Mouse (Mus musculus): ENCODE data around the gene Podnl1.

The Podnl1 gene

GRCm38 (mm10) chr8:84125656-84126055 lies at the start of gene Podnl1:
Gene Podnl1 (plus strand): TSS chr8:84125989.
- in situ Hi-C loops (cut with MseI, MboI): no loop called here

DNA sequence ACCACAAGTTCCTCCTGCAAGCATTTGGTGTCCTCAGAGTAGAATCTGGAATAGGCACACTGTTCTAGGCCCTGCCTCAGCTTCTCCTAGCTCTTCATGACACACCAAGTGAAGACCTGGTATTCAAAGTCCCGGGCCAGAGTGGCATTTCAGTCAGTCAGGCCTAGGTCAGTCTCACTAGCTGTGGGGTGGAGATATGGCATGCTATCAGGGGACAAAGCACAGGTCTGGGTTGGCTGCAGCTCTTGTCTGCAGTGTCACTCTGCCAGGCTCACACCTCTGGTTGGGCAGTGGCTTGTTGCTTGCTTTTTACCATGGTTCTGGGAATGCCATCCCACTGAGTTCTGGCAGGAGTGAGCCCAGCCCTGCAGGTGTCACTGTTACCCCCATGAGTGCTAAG lies 49.4 kb upstream of the Podnl1 start:
- in situ Hi-C loops (cut with MseI, MboI): no loop called here

DNA sequence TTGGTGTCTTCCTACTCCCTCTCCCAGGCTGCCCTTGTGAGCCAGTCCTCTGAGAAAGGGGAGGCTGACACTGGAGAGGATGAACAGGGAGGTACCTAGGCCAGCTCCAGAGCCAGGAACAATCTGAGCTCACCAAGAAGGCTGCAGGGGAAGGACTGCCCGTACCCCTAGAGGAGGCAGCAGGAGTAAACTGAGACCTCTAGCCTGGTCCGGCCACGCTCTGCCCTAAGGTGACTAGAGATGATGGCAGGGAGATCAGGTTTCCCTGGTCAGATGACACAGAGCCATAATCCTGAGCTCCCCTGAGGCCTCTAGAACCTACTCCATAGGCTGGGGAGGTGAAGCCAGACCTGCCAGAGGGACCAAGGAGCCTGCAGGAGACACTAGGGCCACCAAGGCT lies 48.9 kb upstream of the Podnl1 start:
- in situ Hi-C loops (cut with MseI, MboI): no loop called here

DNA sequence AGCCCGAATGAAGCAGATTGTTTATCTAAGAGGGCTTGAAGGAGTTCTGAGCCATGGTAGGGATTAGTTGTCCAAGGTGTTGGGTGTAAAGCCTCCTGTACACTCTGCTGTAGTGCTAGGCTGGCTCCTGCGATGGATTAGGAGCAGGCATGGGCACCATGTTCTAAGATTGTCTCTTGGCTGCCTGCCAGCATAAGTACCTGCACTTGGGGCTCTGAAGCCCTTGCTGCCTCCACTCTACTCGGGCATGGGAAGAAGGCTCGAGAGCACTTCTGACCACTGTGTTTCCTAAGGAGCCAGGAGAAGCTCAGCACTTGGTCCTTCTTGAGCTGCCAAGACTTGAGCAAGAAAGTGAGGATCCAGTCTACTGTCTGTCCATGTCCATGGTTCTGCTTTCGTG lies 46.6 kb upstream of the Podnl1 start:
- in situ Hi-C loops (cut with MseI, MboI): no loop called here

GRCm38 (mm10) chr8:84083829-84084241 lies 42.0 kb upstream of the Podnl1 start:
- in situ Hi-C loops (cut with MseI, MboI): no loop called here

DNA sequence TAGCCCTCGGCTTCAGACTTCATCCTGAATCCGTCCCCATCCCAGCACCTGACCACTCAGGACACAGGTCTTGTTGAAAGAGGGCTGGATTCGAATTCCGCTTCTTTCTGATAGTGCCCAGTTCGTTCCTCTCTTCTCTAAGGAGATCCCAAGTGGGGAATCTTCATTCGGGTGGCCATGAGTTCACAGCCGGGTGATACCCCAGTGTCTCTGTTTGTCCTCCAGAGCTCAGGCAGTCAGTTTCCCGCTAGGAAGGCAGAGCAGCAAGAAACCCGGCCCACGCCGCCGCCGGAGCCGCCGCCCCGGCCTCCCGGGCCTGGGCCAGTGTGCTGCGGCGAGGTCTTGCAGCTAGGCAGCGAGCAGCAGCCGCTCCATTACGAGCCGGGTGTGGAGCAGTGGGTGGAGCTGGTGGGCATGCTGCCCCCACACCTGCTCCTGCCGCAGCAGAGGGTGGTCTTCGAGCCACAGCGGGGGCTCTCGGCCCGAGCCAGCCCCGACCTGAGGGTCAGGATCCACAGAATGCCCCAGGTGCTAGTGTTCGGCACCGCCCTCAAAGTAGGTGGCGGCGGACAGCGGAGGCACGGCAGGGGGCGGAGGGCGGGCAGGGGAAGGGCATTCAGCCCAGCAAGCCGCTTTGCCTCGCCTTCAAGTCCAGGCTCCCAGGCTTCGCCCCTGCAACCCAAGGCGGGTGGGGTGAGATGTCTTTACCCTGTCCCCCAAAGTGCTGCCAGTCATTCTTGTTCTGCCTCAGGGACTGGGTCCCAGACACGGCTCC lies 41.3 kb upstream of the Podnl1 start:
- in situ Hi-C loops (cut with MseI, MboI): no loop called here

- in situ Hi-C loops (cut with MseI, MboI): no loop called here
Observed at GRCm38 (mm10) chr8:84087156-84087555, 38.6 kb upstream of the Podnl1 start.

- in situ Hi-C loops (cut with MseI, MboI): no loop called here
Observed at GRCm38 (mm10) chr8:84087821-84088220, 38.0 kb upstream of the Podnl1 start.

GRCm38 (mm10) chr8:84089277-84089676 lies 36.5 kb upstream of the Podnl1 start:
- in situ Hi-C loops (cut with MseI, MboI): no loop called here

GRCm38 (mm10) chr8:84090585-84090984 lies 35.2 kb upstream of the Podnl1 start:
- in situ Hi-C loops (cut with MseI, MboI): no loop called here

- in situ Hi-C loops (cut with MseI, MboI): no loop called here
Observed at GRCm38 (mm10) chr8:84096061-84096460, 29.7 kb upstream of the Podnl1 start.

DNA sequence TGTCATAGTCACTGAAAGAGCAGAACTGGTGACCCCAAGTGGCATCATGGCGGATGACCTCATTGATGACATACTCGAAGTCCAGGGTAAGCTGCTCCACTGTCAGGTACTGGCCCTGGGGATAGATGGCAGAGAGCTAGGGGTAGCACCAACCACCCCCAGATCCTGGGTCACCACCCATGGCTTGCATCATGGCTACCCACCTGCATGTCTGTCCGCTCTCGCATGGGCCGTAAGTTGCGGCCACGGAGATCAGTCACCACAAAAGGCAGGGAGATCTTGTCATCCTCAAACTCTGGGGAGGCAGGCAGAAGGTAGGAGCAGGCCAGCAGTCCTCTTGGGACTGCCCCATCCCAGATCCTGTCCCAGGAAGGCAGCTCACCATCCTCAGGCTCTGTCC lies 27.4 kb upstream of the Podnl1 start:
- in situ Hi-C loops (cut with MseI, MboI): no loop called here

- in situ Hi-C loops (cut with MseI, MboI): no loop called here
Observed at GRCm38 (mm10) chr8:84101476-84102270, 24.1 kb upstream of the Podnl1 start.

GRCm38 (mm10) chr8:84103601-84104000 lies 22.2 kb upstream of the Podnl1 start:
- in situ Hi-C loops (cut with MseI, MboI): no loop called here

GRCm38 (mm10) chr8:84104221-84104620 lies 21.6 kb upstream of the Podnl1 start:
- in situ Hi-C loops (cut with MseI, MboI): no loop called here

DNA sequence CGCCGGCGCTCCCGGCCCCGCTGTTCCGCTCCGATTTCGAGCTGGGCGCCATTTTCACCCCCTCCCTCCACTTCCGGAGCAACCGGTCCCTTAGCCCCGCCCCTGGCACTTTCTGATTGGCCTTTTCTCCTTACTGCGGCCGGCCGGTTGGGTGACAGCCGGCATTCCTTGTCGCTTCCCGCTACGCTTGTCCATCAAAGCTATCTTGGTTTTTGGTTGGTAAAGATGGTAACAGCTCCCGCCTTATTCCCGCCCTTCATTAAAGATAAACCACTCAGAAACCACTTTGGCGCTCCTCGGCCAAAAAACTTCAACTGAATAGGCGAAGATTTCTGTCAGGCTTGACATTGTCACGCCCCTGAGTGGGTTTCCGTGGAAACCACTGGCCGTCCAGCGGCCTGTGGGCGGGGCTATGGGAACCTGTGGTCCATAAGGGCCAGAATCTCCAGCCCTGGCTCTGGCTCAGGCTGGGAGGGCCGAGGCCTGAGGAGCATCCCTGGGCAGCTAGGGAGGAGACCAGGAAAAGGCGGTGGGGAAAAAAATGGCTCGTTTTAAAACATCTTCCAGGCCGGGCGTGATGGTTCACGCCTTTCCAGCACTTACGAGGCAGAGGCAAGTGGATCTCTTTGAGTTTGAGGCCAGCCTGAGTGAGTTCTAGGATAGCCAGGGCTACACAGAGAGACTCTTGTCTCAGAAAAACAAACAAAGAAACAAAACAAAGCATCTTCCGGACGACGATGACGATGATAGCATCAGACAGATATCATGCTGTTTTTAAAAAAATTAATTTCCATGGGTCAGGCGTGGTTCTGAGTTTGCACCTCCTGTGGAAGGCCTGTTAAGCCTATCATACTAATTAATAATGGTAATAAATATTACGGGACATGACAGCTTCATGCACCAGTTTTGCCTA lies 20.8 kb upstream of the Podnl1 start, which contains the start of gene Dcaf15:
TSS of gene Dcaf15 (minus strand) at position 72 of the 913 bp plus-strand sequence.
- in situ Hi-C loops (cut with MseI, MboI): no loop called here

DNA sequence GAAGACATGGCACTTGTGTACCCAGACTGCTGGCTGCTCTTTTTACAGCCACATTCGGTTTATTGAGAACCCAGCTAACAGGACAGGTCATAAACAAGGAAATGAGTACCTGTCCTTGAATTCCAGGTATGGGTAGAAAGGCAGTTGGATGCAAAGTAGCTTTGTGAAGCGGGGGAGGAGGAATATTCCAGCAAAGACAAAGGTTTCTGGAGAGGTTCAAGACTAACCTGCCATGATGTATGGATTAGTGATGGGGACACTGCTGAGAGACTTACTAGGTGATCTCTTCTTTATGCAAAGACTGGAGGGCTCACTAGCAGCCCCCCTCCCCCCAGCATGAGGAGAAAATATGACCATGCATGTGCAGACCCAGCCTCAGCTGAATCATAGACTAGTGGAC lies 20.1 kb upstream of the Podnl1 start:
- in situ Hi-C loops (cut with MseI, MboI): no loop called here

GRCm38 (mm10) chr8:84106216-84107040 lies 19.4 kb upstream of the Podnl1 start:
- in situ Hi-C loops (cut with MseI, MboI): no loop called here

DNA sequence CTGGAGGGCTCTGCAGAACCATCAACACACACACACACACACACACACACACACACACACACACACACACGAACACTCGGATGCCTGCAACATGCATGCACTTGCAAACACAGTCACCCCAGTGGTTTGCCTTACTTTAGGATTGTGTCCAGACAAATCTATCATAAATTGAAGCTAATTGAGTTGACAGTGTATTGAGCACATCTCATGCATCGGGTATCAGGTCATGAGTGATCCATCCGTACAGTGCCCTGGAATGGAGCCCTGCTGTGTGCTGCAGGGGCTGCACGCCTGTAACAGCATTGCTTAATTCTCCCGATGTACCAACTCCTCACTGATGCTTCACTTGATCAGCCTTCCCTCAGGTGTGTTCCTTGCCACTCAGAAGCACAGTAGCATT lies 10.1 kb upstream of the Podnl1 start:
- in situ Hi-C loops (cut with MseI, MboI): no loop called here

DNA sequence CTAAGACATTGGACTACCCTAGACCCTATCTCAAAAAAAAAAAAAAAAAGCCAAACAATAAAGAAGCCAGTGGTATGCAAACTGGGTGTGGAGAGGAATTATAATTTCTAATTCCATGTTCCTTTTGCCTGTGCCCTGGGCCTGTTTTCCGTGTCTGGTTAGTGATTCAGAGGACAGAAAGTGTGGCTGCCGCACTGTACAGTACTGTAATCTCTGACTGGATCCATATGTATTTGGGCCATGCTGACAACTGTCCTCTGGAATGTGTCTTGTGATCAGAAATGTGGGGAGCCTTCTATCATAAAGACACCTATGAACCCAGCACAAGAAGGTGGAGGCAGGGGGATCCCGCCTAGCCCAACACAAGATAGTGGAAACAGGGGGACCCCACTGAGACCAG lies 3.6 kb upstream of the Podnl1 start:
- in situ Hi-C loops (cut with MseI, MboI): no loop called here

DNA sequence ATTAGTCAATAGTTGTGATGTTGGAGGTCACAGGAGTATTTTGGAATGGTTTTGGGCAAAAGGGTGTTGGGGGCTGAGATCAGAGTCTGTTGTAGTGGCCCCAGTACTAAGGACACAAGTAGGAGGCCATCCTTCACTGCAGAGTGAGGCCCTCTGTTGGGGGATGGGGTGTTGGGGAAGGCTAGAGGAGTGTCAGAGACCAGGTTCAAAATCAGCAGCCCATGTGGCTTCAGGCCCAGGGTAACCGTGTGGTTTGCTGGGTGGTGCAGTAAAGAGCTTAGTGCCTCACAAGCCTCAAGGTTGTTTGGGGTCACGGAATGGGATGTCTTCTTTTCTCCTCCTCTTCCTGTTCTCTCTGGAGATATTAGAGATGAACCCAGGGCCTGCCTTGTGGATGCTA lies 953 bp downstream of the Podnl1 start:
- in situ Hi-C loops (cut with MseI, MboI): no loop called here

All from mouse trophoblast stem cell (cell line).